Mouse (Mus musculus): ENCODE measurements at regions not wholly inside any gene's neighbourhood (a gene's known extent, or its start where the extent isn't known, plus 50 kb on each side); places are given as distances from the start of the nearest gene placed in this dataset.
"Not testable (repeated sequence)": the region's sequence is repeated elsewhere in the genome, so short reads cannot be mapped to it uniquely, and the experiment has no call there.

DNA sequence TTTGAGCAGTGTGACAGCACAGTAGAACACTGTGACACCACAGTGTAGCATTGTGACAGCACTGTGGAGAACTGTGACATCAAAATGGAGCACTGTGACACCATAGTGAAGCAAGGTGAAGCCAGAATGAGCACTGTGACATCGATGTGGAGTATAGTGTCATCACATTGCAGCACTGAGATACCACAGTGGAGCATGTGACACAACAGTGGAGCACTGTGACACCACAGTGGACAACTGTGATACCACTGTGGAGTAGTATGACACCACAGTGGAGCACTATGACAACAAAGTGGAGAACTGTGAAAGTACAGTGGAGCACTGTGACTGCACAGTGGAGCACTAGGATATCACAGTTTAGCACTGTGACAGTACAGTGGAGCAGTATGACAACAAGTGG lies 97.8 kb upstream of the Vmn1r2 start:
- no peak overlapping the region for H3K9ac ChIP-seq (ENCODE audit: control insufficient read depth, low read depth, low read length, poor library complexity, severe bottlenecking)
- no peak for DNase-seq (ENCODE audit: low read depth, low spot score)
- H3K27ac ChIP-seq (ENCODE audit: control insufficient read depth, low read depth, low read length): no peak overlapping the region
- H3K4me3 ChIP-seq (ENCODE audit: control insufficient read depth in 1 of 2, insufficient read depth in 1 of 2, low read depth in 2 of 2, low read length in 2 of 2): no peak overlapping the region
- no peaks in the 10 kb centered on the region for H3K9me3 ChIP-seq (replicated peaks; ENCODE audit: insufficient read depth, low read length)
- H3K4me1 ChIP-seq (ENCODE audit: control insufficient read depth in 1 of 2, insufficient read depth in 2 of 2, low read length in 2 of 2): no peaks in the 10 kb centered on the region
- no peaks in the 10 kb centered on the region for H3K27me3 ChIP-seq (ENCODE audit: control insufficient read depth in 1 of 2, insufficient read depth in 2 of 2, low read length in 2 of 2)
- H3K79me2 ChIP-seq (ENCODE audit: control insufficient read depth, insufficient read depth, low read length, poor library complexity): no peaks in the 10 kb centered on the region
- no peaks in the 10 kb centered on the region for H3K36me3 ChIP-seq (ENCODE audit: control insufficient read depth in 1 of 2, insufficient read depth in 2 of 2, low read length in 2 of 2)
- TF ChIP-seq E2F4 (IDR thresholded peaks at IDR 0.05; ENCODE audit: borderline replicate concordance, low read depth, low read length) (no peak), GATA1 (IDR thresholded peaks at IDR 0.05; ENCODE audit: low read depth, low read length) (no peak), JUND (IDR thresholded peaks at IDR 0.05; ENCODE audit: low read depth, low read length) (no peak), RAD21 (IDR thresholded peaks at IDR 0.05; ENCODE audit: low read depth, low read length) (no peak), CTCF (IDR thresholded peaks at IDR 0.05 in 2 of 3, conservative IDR thresholded peaks at IDR 0.05 in 1 of 3; ENCODE audit: control insufficient read depth in 1 of 3, insufficient read depth in 1 of 3, low read depth in 2 of 3, low read length in 3 of 3, poor library complexity in 1 of 3, severe bottlenecking in 1 of 3) (no peak; a peak in 1 of 6 replicates), CHD2 (IDR thresholded peaks at IDR 0.05; ENCODE audit: low read length) (no peak), SMC3 (IDR thresholded peaks at IDR 0.05; ENCODE audit: low read depth, low read length) (no peak), NRF1 (IDR thresholded peaks at IDR 0.05; ENCODE audit: insufficient read depth, low read depth, low read length, poor library complexity, severe bottlenecking) (no peak), MYB (IDR thresholded peaks at IDR 0.05; ENCODE audit: low read depth, low read length) (no peak), ZKSCAN1 (IDR thresholded peaks at IDR 0.05; ENCODE audit: low read depth, low read length) (no peak), TAL1 (IDR thresholded peaks at IDR 0.05; ENCODE audit: low read length) (no peak)

DNA sequence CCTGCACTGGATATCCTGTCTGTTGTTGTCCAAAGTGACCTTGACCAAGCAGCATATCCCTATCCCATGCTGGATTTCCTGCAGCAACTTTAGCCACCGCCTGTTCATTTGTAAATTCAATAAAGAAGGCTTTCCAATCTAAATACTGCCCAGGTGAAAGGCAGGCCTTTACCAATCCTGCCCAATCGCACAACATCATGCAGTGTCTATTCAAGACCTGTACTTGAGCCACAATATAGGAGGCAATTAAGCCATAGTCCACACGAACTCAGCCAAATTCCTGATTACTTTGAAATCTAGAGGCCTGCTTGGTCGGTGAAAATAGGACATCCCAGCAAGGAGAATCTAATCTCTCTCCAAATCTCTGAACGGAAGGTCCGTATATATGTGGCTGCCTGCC lies 95.8 kb upstream of the Vmn1r2 start:
- not testable (repeated sequence) for DNase-seq (ENCODE audit: low read depth, low spot score); H3K27me3 ChIP-seq (ENCODE audit: control insufficient read depth in 1 of 2, insufficient read depth in 2 of 2, low read length in 2 of 2); H3K9ac ChIP-seq (ENCODE audit: control insufficient read depth, low read depth, low read length, poor library complexity, severe bottlenecking); H3K4me1 ChIP-seq (ENCODE audit: control insufficient read depth in 1 of 2, insufficient read depth in 2 of 2, low read length in 2 of 2); H3K4me3 ChIP-seq (ENCODE audit: control insufficient read depth in 1 of 2, insufficient read depth in 1 of 2, low read depth in 2 of 2, low read length in 2 of 2); H3K79me2 ChIP-seq (ENCODE audit: control insufficient read depth, insufficient read depth, low read length, poor library complexity); H3K27ac ChIP-seq (ENCODE audit: control insufficient read depth, low read depth, low read length); H3K36me3 ChIP-seq (ENCODE audit: control insufficient read depth in 1 of 2, insufficient read depth in 2 of 2, low read length in 2 of 2); H3K9me3 ChIP-seq (replicated peaks; ENCODE audit: insufficient read depth, low read length)

GRCm38 (mm10) chr4:3079901-3080300 lies 87.2 kb upstream of the Vmn1r2 start:
- H3K27me3 ChIP-seq (ENCODE audit: control insufficient read depth in 1 of 2, insufficient read depth in 2 of 2, low read length in 2 of 2): no peaks in the 10 kb centered on the region
- DNase-seq (ENCODE audit: low read depth, low spot score): peak; percentile 18
- H3K36me3 ChIP-seq (ENCODE audit: control insufficient read depth in 1 of 2, insufficient read depth in 2 of 2, low read length in 2 of 2): no peaks in the 10 kb centered on the region
- no peak overlapping the region for H3K9ac ChIP-seq (ENCODE audit: control insufficient read depth, low read depth, low read length, poor library complexity, severe bottlenecking)
- TF ChIP-seq UBTF (IDR thresholded peaks at IDR 0.05; ENCODE audit: borderline replicate concordance, insufficient read depth, low read depth, low read length) (no peak), MAFK (IDR thresholded peaks at IDR 0.05; ENCODE audit: borderline replicate concordance, low read depth, low read length) (no peak), HCFC1 (IDR thresholded peaks at IDR 0.05; ENCODE audit: low read depth, low read length) (no peak), ELF1 (IDR thresholded peaks at IDR 0.05; ENCODE audit: low read depth, low read length) (no peak), ETS1 (IDR thresholded peaks at IDR 0.05; ENCODE audit: low read depth, low read length) (no peak), JUND (IDR thresholded peaks at IDR 0.05; ENCODE audit: low read depth, low read length) (no peak), BHLHE40 (IDR thresholded peaks at IDR 0.05; ENCODE audit: borderline replicate concordance, low read depth, low read length) (no peak), KAT2A (conservative IDR thresholded peaks at IDR 0.05; ENCODE audit: low read depth, low read length) (no peak), MYB (IDR thresholded peaks at IDR 0.05; ENCODE audit: low read depth, low read length) (no peak), GATA1 (IDR thresholded peaks at IDR 0.05; ENCODE audit: low read depth, low read length) (no peak)
- no peak overlapping the region for H3K27ac ChIP-seq (ENCODE audit: control insufficient read depth, low read depth, low read length)
- no peak overlapping the region for H3K4me3 ChIP-seq (ENCODE audit: control insufficient read depth in 1 of 2, insufficient read depth in 1 of 2, low read depth in 2 of 2, low read length in 2 of 2)
- no peaks in the 10 kb centered on the region for H3K79me2 ChIP-seq (ENCODE audit: control insufficient read depth, insufficient read depth, low read length, poor library complexity)
- H3K9me3 ChIP-seq (replicated peaks; ENCODE audit: insufficient read depth, low read length): no peaks in the 10 kb centered on the region
- no peaks in the 10 kb centered on the region for H3K4me1 ChIP-seq (ENCODE audit: control insufficient read depth in 1 of 2, insufficient read depth in 2 of 2, low read length in 2 of 2)

Data from MEL (cell line).